Mouse (Mus musculus): Measurements from ENCODE around the gene Pde4a.
A peak's percentile ranks its signal among the peaks of the same experiment; 100 is the strongest.
"Not testable (repeated sequence)": the region's sequence is repeated elsewhere in the genome, so short reads cannot be mapped to it uniquely, and the experiment has no call there.

The Pde4a gene

DNA sequence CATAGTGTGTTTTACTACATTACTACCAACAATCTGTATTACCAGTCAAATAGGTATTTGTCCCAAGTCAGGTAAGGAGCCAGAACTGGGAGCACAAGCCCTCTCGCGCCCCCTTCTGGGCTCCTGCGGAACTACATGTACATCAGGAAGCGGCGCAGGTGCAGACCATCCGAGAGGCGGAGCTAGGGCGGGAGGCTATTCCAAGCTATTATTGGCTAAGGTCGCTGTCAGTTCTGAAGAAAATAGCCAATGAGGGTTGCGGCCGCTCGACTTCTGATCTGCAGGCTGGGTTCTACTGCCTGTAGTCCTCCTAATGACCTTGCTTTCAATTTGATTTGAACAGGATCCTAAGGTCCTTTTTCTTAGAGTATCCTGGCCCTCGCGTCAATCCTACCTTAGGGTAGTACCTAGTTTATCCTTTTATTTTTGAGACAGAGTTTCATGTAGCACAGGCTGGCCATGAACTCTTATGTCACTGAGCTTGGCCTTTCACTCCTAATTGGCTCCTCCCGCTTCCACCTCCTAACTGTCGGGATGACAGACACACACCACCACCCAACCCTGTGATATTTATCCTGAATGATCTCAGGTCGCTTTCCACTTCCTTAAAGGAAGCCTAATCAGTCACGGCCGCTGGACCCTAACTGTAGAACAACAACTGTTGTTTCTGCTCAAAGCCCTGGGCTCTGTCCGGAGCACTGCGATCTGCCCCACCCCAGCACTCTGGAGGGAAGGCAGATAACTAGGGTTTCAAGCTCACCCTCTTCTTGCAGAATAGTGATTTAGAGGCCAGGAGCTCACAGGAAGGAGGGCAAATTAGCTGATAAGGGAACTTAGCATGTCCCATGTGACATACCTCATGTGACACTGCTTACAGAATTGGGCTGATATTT is 55.2 kb downstream of the Pde4a start:
- peak; percentile 88 for DNase-seq

DNA sequence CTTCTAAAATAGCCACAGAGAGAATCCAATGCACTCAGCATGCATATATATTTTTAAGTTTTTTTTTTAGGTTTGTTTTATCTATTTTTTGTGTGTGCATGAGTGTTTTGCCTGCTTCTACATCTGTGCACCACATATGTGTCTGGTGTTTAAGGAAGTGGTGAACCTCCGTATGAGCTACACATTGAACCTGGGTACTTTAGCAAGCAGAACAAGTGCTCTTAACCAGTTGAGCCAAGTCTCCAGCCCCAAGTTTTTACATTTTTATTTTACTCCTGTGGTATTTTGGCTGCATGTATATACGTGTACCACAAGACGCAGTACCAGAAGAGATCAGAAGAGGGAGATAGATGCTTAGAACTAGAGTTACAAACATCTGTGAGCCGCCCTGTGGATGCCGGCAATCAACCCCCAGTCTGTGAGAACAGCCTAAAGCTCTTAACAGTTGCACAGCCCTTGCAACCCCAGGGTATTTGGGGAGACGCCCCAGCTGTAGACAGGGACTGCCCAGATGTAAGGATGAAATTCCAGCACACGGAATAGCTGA is 55.9 kb downstream of the Pde4a start:
- no peak for DNase-seq

DNA sequence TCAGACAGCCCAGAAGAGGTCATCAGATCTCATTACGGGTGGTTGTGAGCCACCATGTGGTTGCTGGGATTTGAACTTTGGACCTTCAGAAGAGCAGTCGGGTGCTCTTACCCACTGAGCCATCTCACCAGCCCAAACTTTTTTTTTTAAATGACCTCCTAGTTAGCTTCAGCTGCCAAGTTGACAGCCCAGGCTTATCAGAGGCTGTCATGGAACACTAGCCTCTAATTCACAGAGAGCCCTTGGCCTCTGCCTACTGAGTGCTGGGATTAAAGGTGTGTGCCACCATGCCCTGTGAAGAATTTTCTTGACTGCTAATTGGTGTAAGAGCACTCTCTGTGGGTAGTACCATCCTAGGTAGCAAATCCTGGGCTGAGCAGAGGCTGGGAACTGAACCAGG is 58.0 kb downstream of the Pde4a start:
- not testable (repeated sequence) for DNase-seq

DNA sequence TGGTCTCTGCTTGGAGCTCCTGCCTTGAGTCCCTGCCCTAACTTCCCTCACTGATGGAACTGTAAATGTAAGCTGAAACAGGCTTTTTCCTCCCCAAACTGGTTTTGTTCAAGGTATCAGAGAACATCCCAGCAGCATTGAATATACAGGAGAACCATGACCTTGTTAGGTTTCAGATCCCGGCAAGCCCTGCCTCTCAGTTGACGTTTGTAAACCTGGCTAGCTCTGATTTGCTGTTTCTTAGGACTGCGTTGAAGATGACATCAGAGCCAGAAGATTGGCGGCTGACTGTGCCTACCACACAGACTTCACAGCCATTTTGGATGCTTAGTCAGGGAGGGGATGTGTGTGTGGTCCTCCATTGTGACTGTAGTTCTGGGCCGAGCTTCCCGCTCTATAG is 58.4 kb downstream of the Pde4a start:
- no peak for DNase-seq

DNA sequence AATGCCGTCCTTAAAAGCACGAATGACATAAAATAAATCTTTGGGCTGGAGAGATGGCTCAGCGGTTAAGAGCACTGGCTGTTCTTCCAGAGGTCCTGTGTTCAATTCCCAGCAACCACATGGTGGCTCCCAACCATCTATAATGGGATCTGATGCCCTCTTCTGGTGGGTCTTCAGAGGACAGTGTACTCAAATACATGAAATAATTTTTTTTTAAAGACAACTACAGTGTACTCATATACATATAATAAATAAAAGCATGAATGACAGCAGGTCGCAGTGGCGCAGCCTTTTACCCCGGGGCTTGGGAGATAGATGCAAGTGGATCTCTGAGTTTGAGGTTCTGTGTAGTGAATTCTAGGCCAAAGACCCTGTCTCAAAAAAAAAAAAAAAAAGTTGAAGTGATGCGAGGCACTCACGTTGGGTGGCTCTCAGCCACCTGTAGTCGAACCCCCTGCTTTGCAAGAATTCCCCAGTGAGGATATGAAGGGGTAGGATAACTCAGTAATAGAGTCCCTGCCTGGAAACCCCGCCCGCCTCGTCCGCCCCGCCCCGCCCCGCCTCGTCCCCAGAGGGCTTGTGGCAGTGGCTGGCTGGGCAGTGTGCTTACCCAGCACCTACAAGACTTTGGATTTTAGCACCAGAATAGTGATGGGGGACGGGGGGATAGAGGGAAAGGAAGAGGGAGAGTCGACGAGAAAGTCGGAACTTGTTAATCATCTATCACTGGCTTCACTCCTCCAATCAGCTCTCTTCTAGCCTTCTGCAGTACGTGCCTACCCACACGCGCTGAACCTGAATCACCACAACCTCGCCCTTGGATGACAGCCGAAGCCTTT is 59.3 kb downstream of the Pde4a start:
- DNase-seq: no peak

DNA sequence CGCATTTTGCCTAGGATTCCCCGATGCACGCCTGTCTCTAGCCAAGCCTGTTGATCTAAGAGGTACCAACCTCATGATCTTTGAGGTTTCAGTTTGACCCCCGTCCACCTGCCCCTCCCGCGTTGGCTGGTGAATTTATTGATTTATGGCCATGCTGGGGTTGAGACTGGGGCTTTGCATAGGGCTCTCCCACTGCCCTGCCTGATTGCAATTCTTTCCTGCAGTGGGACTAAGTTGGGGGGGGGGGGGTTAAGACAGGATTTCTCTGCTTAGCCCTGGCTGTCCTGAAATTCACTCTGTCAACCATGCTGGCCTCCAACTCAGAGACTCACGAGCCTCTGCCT is 59.9 kb downstream of the Pde4a start:
- no peak for DNase-seq

DNA sequence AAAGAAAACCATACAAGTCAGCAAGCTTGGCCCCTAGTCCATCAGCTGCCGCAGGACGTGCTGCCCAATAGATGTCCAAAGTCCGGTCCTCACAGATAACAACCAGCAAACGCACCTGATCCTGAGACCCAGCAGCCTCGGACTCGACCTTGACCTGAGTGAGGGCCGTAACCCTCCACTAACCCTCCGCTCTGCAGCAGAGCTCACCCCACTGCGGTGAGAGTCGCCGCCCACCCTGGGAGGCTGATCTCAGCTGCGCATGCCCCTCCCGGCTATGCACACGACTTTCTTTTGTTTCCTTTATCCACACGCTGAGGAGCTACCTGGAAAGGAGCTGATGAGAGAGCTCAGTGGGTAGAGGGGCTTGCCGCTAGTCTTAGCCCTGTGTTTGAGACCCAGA is 61.8 kb downstream of the Pde4a start:
- no peak for DNase-seq

DNA sequence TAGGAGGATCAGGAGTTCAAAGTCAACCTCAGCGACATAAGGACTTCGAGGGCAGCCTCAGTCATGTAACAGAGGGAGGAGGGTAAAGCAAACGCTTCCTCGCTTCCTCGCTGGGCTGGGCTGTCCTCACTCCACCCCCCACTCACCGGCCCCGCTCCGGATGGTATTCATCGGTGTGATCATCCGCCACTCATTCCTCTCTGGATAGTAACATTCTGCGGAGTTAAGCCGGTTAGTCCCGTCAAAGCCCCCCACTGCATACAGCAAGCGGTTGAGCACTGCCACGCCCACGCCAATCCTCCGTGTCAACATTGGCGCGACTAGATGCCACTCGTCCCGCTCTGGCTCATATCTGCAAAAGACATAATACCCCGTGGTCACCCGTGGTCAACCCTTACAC is 66.0 kb downstream of the Pde4a start:
- no peak for DNase-seq

DNA sequence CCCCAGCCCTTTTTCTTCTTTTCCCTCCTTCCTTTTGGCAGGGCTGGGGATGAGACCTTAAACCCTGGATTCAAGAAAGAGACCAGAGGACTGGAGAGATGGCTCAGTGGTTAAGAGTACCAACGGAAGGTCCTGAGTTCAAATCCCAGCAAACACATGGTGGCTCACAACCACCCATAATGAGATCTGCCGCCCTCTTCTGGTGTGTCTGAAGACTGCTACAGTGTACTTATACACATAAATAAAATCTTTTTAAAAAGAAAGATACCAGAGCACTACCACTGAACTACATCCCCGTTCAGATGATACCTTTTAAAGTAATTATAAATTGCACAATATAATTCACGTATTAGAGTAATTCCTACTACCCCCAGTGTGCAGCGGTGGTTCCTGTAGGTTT is 67.4 kb downstream of the Pde4a start:
- DNase-seq: no peak

DNA sequence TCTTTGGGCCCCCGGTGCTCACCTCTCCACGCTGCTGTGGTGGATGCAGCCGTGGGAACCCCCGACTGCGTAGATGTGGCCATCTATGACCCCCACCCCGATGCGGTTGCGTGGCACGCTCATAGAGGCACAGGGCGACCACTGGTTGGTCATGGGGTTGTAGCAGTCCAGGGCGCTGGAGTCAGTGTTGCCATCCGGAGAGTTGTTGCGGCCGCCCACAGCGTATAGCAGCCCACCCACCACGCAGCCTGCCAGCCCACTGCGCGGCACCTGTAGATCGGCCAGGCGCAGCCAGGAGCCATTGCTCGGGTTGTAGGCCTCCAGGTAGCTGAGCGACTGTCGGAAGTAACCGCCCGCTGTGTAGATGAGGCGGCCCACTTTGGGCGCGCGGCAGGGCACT is 67.9 kb downstream of the Pde4a start:
- no peak for DNase-seq

DNA sequence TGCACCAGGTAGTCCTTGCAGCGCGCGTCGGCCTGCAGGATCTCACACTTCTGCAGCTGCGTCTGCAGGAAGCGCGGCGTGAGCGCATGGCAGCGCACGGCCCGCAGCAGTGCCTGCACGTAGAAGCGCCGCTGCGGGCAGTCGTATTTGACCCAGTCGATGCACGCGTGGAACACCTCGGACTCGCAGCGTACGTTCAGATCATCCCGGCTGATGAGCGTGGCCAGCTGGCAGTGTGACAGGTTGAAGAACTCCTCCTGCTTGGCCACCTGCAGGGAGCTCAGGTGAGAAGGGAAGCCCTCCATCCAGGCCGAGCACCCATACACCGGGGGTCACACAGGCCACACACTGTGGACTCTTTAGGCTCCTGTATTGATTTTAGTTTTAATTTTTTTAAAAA is 68.3 kb downstream of the Pde4a start:
- no peak for DNase-seq

DNA sequence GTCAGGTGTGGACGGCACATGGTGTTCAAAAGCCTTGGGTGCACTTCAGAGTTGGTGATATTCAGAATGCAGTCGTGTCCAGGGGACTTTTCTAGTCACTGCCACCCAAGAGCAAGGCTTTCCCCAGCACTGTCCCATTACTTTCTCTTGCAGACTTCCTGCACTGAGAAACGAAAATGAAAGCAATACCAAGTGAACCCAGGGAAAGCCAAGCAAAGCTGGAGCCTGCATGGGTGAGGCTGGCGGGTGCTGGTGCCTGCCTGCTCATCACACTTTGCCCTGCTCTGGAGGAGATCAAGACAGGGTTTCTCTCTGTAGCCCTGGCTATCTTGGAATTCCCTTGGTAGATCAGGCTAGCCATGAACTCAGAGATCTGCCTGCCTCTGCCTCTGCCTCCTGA is 69.8 kb downstream of the Pde4a start:
- no peak for DNase-seq

DNA sequence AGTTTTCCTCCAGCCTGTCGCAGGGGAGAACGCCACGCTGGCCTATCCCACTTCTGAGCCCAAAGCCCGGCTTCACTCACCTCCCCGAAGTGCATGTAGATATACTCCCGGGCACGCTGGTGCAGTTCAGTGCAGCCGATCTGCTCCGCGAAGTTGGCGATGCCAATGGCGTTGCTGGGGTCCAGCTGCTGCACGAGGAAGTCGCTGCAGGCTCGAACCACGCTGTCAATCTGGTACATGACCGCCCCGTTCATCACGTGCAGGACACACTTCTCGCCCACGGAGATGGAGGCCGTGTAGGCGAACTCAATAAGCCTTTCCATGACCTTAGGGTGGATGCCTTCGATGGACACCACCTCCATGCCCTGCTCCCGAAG is 71.5 kb downstream of the Pde4a start:
- DNase-seq: no peak

DNA sequence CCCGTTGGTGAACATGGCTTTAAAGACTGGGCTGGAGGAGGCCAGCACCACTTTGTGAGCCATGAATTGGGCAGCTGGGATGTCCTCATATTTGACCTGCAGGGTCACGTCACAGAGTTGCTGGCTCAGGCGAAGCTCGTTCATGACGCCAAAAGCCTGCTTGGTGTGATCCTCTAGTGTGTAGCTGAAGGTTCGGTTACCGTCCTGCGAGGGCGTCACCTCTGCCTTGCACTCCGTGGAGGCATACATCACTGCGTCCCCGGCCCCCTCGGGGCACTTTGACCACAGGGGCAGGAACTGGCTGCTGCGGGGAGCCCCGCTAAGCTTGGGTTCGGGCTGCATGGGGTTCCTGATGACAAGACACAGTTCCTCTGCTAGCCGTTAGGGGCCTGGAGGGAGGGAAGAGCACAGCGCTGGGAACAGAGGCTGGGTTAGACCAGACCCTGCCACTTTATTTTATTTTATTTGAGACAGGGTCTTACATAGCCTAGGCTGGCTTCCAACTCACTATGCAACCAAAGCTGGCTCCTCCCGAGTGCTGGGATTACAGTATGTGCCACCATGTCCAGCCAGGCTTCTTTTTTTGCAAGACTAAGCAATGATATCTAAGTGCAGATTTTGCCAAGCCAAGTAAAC is 72.0 kb downstream of the Pde4a start:
- no peak for DNase-seq

DNA sequence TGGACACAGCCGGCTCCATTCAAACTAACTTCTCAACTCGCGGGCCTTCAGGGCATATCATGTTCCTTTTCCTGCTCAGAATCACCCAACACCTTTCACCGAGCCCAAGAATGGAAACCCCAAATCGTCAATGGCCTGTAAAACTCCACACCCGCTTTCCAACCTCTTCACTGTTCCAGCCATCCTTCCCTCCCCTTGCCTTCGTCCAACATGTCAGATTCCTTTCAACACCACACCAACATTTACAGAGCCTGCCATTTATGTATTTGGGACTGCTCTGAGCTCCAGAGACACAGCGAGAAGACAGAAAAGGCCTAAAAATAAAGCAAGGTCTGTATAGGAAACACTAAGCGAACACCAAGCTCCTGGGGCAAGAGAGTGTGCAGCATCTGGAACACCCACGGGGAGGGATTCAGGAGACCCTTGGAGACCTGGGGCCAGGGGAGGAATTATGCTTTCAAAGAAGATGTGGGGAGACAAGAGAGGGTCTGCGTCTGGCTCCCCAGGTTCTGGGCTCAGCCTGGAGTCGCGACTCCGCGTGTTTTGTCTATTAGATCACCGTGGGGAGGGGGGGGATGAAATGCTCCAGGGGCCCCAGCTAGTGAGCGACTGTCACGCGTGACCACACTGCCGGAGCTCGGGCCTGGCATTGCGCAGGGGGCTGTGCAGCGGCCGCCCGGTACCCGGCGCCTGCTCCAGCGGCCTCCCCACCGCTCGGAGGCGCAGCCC is 72.7 kb downstream of the Pde4a start:
- no peak for DNase-seq

DNA sequence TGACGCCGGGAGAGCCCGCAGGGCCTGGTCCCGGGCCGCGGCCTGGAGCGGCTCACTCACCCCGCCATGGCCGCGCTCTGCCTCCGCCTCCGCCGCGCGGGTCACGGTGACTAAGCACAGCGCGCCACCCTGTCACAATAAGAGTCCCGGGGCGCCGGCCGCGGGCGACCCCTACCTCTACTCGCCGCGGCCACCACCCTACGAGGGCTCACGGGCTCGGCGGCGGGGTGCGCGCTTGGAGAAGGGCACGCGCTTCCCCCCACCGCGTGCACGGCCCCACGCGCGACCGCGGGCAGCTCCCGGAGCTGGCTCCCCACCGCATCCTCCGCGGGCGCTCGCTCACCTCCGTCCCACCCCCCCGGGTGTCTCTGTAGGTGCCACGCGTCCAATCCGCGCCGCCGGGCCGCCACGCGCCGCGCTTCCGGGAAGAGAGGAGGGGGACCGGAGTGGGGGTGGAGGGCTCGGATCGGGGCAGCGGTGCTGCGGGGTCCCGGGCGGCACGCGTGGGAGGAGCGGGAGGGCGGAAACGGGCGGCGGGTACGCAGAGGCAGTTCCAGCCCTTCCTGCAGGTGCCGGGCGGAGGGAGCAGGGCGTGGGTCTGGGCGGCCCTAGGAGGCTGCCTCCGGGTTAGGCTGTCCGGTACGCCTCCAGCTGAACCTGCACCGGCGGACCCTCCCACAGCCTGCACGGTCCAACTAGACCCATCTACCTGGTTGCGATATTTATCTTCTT is 73.4 kb downstream of the Pde4a start, which contains the start of gene Keap1:
Gene Keap1 (minus strand): TSS at position 629 of the 732 bp plus-strand sequence.
- peak; percentile 74 for DNase-seq

DNA sequence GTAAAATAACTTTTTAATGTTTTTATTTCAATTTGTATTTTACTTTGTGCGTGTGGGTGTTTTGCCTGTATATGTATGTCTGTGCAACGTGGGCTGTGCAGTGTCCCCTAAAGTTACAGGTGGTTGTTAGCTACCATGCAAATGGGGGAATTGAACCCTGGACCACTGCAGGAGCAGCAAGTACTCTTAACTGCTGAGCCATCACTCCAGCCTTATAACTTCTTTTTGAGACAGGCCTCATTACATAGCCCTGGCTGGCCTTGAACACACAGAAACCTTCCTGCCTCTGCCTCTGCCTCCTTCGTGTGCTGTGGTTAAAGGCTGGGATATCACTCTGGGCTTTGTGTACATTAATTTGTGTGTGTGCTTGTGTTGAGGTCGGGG is 73.9 kb downstream of the Pde4a start:
- DNase-seq: no peak

DNA sequence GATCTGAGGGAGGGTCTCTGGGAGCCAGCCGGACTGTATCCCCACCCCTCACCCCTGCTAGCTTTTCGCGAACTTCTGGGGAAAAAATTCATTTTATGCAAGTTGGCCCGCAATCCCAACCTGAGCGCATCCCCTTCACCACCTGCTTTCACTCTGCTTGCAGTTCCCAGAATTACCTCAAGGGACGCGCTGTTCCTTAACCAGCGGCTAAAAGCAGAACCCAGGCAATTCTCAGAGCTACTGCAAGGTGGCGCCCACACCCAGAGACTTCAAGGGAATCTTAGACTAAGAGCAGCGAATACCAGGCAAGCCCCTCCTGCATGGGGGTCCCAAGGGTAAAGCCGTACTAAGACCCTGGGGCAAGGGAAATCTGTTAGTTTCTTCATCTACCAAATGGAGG is 75.8 kb downstream of the Pde4a start:
- DNase-seq: peak; percentile 83

DNA sequence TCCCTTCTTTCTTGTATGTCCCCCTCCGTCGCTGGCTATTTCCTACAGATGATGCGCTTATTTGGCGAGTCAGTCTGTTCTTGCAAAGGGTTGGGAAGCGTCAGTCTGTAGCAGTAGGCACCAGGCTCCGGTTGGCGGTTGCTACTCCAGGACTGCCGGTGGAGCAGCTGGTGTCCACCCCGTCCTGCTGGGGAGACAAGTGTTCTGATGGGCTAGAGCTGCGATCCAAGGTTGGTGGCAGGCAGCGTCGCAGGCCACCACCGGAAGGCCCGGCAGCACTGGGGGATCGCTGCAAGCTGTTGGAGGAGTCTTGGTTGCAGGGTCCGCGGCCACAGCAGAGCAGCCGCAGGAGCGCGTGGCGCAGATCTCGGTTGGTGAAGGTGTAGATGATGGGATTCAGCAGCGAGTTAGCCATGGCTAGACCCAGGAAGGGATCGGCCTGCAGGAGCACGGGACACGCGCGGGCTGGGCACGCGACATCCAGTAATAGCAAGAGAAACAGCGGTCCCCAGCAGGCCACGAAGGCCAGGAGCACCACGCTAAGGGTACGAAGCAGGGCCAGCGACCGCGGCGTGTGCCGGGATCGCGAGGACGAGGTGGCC is 78.4 kb downstream of the Pde4a start:
- DNase-seq: no peak

DNA sequence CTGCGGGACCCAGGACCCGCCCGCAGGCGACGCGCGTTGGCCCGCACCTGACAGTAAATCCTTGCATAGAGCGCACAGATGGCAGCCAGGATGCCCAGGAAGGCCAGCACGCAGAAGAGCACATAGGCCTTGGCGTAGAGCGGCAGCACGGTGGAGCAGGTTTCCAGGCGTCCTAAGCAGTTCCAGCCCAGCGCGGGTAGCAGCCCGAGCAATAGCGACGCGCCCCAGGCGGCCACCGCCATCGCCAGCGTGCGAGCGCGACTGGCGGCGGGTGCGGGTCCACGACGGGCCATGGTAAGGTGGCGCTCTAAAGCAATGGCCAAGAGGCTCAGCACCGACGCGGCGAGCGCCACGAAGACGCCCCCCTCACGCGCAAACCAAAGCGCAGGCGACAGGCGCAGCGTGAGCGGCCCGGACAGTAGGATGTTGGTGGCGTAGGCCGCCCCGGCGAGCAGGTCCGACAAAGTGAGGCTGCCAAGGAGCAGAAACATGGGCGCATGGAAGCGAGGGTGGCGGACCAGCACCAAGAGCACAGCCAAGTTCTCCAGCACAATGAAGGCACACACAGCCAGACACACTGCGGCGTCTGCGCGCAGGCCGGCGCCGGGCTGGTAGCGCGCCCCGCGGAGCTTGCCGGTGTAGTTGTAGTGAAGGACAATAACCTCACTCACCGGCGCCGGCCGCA is 79.1 kb downstream of the Pde4a start:
- no peak for DNase-seq

DNA sequence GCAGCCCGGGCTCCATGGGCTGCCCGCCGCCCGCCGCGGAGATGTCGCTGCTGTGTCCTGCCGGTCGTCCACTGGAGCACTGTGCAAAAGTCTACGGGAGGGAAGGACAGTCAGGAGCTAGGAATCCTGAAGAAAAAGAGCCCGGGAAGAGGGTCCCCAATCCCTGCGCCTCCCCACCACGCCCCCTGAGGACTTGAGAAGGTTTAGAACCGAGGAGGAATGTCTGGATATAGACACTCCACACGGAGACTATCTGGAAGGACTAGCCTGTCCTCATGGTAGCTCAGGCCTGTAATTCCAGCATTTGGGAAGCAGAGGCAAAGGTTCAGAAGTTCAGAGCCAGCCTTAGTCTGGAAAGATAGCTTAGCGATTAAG is 79.6 kb downstream of the Pde4a start:
- DNase-seq: no peak
